Mouse (Mus musculus): ENCODE measurements around the gene Tmem223.
"Not testable (repeated sequence)": the region's sequence is repeated elsewhere in the genome, so short reads cannot be mapped to it uniquely, and the experiment has no call there.

Tmem223 gene

DNA sequence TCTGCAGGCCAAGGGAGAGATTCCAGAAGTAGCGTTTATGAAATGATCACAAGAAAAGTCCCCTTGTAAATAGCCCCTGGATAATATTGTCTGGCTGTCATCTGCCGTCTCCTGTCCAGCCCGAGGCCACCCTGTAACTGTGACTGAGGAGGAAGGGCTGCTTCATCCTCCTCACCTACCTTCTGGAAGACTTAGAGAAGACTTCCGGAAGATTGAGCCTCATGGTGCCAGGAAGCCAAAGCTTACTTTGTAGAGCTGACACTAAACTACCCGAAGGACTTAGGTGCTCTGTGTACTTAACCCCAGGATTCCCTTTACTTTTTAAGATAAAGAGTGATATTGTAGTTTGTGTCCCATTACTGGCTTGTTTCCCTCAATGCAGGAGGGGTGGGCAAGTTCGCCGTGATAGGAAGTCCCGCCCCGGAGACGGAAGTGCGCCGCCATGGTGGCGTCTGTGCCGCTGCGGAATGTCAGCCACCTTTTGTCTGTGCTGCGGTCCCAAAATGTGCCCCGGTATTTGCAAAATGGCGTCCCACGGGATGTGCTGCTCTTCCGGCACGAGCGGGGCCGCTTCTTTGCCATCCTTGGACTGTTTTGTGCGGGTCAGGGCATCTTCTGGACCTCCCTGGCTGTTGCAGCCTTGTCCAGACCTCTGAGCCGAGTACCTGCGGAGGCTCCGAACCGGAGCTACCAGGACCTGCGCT lies at the start of gene Tmem223:
Gene Tmem223, plus strand, starts transcription at position 430 of the 704 bp plus-strand sequence.
- DNase-seq (ENCODE audit: low spot score in 2 of 2), result peak; percentile 49 to 79

DNA sequence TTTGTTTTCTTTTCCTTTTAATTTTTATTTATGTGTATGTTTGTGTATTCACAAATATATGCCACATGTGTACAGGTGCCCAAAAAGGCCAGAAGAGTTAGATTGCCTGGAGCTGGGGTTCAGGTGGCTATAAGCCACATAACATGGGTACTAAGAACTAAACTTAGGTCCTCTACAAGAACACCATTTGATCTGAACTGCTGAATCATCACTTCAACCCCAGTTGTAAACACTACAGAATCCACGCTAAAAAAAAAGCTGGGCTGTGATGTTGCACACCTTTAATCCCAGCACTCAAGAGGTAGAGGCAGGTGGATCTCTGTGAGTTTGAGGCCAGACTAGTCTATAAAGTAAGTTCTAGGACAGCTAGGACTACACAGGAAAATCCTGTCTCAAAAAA lies 49.4 kb upstream of the Tmem223 start:
- no peak for DNase-seq (ENCODE audit: low spot score in 2 of 2)

DNA sequence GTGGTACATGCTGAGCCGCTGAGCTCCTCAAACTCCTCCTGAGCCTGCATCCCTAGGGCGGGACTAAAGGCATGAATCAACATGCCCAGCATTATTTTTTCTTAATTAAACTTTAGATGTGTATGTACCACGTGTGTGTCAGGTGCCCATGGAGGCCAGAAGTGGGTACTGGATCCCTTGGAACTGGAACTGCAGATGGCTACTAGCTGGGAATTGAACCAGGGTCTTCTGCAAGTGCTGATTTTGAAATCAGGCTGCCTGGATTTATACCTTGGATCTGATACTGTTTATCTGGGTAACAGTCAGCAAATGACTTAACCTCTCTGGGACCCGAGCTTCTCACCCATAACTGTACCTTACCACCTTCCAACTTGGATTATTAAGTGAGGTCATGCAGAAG lies 48.8 kb upstream of the Tmem223 start:
- DNase-seq (ENCODE audit: low spot score in 2 of 2), result no peak

GRCm38 (mm10) chr19:8722559-8722906 lies 48.3 kb upstream of the Tmem223 start:
- no peak for DNase-seq (ENCODE audit: low spot score in 2 of 2)

DNA sequence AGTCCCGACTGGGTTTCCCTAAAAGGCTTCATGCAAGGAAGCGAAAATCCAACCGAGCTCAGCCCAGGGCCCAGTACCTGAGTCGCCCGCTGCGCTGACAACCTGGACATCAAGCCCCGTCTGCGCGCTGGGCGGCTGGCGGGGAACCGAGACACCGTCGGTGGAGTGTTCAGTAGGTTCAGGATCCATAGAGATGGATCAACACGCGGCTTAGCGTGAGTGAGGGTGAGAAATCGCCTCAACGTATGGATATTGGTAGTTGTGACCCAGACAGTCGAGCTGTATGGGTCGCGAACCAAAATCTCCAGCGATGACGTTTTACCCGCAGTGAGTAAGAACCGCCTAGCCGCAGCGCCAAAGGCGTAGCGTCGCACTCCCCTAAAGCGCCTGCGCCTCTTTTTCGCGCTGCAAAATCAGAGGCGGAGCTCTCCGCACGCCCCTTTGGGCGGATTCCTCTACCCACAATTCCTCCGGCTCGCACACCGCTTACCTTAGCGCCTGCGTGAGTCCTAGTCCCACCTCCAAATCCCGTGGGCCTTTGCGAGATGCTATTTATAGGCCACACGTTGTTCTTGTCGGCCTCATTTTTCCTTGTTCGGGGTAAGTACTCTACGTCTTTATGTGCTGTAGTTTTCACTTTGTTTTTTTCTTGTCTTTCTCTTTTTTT lies 47.8 kb upstream of the Tmem223 start, which contains the start of gene Slc3a2:
Gene Slc3a2, minus strand, starts transcription at position 463 of the 667 bp plus-strand sequence.
- peak; percentile 79 to 93 for DNase-seq (ENCODE audit: low spot score in 2 of 2)

GRCm38 (mm10) chr19:8723574-8724346 lies 47.0 kb upstream of the Tmem223 start:
- DNase-seq (ENCODE audit: low spot score in 2 of 2), result no peak

DNA sequence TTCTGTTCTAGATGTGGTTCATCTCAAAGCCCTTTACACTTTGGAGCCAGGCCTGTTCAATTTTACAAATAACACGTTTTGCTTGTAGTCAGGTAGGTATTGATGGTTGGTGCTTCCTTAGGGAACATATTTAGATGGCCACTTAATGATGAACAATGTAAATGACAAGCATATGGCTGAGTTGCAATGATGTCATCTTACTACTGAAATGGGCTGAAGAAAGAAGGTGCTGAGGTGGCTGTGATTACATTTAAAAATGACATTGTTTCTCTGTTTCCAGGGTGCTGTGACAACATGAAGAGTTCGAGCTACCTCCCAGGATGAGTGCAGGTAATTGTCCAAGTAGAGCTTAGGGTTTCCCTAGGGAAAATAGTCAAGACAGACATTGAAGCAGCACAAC lies 46.4 kb upstream of the Tmem223 start:
- DNase-seq (ENCODE audit: low spot score in 2 of 2), result no peak

DNA sequence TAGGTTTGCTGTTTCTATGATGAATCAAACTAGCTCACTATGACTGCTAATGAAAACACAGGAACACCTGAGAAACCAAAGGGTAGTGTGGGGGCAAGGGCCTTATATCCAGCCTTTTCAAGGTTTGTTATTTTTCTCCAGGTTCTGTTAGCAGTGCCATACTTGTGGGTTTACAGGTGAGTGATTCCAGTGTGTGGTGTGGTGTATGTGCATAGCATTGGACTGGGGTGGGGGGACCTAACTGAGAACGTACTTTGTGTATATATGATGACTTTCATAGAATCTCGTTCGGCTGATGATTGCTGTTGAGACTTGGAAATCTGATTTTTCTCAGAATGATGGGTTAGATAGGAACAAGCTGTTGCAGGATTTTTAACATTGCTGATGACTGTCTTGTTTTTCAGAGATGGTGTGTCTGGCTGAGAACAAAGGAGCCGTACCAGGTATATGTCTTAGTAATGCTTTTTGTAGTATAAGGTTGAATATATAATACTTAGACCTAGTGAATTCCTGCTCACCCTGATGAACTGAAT lies 45.6 kb upstream of the Tmem223 start:
- DNase-seq (ENCODE audit: low spot score in 2 of 2), result no peak

DNA sequence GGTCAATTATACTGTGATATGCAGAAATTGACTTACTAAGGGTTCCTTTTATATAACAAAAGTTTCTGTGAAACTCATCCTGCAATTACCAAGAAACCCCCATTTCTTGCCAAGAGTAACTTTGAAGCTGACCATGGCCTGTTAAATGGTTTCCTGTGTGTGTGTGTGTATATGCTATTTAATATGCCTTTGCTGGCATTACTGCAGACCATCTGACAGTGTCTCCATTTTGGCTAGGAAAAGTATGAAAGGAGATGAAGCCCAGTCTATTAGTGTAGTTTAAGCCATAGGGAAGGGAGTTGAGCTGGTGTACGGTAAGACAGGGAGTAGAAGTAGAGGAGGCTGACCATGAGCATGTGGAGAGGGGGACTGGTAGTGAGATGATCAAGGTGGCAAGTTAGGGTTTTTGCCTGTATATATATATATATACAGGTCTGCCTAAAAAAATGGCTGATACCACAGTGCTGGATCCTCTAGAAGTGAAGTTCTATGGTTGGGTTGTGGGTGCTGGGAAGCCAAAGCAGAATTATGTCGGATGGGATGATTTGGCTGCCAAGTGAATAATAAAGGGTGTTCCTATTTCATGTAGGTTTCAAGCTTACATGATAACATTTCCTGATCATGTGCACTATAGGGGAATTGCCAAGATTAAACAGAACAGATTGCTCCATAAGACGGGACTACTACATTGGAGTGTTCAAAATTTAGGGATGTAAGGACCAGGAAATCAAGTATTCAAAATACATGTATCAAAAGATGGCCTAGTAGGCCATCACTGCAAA lies 44.0 kb upstream of the Tmem223 start:
- no peak for DNase-seq (ENCODE audit: low spot score in 2 of 2)

- DNase-seq (ENCODE audit: low spot score in 2 of 2), result no peak
Measured at GRCm38 (mm10) chr19:8727495-8728114, 43.2 kb upstream of the Tmem223 start.

- DNase-seq (ENCODE audit: low spot score in 2 of 2), result not testable (repeated sequence)
Measured at GRCm38 (mm10) chr19:8728335-8729099, 42.3 kb upstream of the Tmem223 start.

GRCm38 (mm10) chr19:8734334-8734733 lies 36.5 kb upstream of the Tmem223 start:
- DNase-seq (ENCODE audit: low spot score in 2 of 2), result no peak

GRCm38 (mm10) chr19:8735389-8736159 lies 35.2 kb upstream of the Tmem223 start, which contains the start of gene Wdr74:
Gene Wdr74 (plus strand): TSS chr19:8735827.
- DNase-seq (ENCODE audit: low spot score in 2 of 2), result peak; percentile 86 to 96

- no peak for DNase-seq (ENCODE audit: low spot score in 2 of 2)
Measured at GRCm38 (mm10) chr19:8736160-8736467, 34.7 kb upstream of the Tmem223 start.

DNA sequence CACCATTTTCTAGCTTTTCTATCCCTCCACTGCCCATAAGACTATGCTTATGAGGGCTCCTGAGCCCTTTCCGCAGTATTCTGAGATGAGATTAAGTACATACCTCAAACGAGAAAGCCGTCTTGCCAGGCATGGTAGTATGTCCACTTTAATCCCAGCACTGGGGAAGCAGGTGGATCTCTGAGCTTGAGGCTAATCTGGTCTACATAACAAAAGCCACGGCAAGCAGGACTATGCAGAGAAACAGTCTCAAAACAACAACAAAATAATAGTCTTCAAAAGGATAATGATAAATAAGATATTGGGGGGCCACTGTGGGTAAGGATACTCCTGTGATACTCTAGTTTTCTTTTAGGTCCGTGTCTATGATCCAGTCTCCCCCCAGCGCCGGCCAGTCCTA lies 31.9 kb upstream of the Tmem223 start:
- no peak for DNase-seq (ENCODE audit: low spot score in 2 of 2)

GRCm38 (mm10) chr19:8739646-8740045 lies 31.1 kb upstream of the Tmem223 start:
- DNase-seq (ENCODE audit: low spot score in 2 of 2), result no peak

DNA sequence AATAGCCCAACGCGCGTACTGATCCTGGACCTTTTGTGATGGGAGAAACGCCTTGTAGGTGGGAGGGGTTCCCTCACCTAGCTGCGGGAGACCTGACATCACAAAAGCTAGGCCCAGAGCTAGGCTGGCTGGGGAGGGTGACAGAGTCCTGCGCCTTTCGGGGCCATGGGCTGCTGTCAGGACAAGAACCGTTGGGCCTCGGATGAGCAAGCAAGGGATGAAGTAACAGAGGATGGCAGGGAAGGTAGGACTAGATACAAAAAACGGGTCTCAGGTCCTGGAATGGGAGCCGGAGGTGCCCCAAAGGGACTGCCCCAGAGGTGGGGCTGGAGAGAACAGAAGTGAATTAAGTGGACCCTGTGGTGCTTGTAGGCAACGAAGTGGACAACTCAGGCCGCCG lies 30.2 kb upstream of the Tmem223 start, which contains the start of gene 1700092M07Rik:
Gene 1700092M07Rik, plus strand, starts transcription at position 116 of the 400 bp plus-strand sequence.
- no peak for DNase-seq (ENCODE audit: low spot score in 2 of 2)

DNA sequence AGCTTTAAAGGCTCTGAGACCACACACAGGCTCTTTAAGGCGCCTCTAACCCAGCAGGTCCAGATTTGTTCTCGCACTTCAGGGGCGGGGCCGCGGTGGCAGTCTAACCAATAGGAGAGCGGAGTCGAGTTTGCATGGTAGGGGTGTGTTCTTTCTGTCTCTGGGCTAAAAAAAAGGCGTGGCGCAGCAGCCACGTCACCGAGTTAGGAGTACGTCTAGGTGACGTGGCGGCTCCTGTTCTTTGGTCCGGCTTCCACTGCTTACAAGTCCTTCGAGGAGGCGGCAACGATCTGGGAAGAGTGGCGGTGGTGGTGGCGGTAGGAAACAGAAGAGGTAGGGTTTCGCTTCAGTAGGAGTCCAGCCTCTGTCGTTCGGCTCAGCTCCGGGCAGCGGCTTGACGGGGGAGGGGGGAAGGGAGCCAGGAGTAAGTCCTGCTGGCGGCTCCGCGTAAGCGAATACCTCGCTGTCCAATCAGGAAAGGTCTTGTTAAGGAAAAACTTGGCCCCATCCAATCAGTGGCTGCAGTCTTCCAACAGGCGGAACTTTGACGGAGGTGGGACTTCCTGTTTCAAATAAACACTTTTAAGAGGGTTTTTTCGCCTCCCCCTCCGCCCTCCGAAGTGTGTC lies 29.4 kb upstream of the Tmem223 start, which contains the start of gene Stx5a:
Gene Stx5a, plus strand, starts transcription at position 171 of the 627 bp plus-strand sequence.
- peak; percentile 81 to 89 for DNase-seq (ENCODE audit: low spot score in 2 of 2)

DNA sequence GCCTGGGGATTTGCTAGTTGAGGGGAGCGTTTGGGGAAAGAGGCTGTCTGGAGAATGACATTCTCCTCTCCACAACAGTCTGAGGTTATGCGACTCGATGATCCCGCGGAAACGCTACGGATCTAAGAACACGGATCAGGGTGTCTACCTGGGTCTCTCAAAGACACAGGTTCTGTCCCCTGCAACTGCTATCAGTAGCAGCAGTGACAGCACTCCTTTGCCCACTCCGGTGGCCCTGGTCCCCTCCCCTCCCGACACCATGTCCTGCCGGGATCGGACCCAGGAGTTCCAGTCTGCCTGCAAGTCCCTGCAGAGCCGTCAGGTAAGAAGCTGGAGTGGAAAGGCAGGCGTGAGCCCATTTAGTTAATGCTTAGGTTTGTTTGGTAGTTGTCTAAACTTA lies 28.6 kb upstream of the Tmem223 start:
- no peak for DNase-seq (ENCODE audit: low spot score in 2 of 2)
